Mouse (Mus musculus): ENCODE measurements around the gene Tapbp. TPM values are rescaled to one million over a fixed set of nuclear protein-coding genes. Genes with fewer than 3 reads are reported as not detected.

The Tapbp gene
- polyA plus RNA-seq, 1 experiment from 2014 or later: 29.1 TPM

GRCm38 (mm10) chr17:33924577-33925283 is 9.0 kb downstream of the Tapbp start:
- H3K27ac ChIP-seq (ENCODE audit: low read depth, low read length): peak overlapping the region; percentile 59
- WGBS: 75% methylated on average over 10 of the region's 10 CpGs
- peak; percentile 46 for ATAC-seq (replicated peaks; ENCODE audit: low FRiP score)
- no peak overlapping the region for H3K9ac ChIP-seq (ENCODE audit: low read depth, low read length)
- no peak for DNase-seq (ENCODE audit: low spot score)
- H3K36me3 ChIP-seq (ENCODE audit: control insufficient read depth, insufficient read depth, low read length): peaks cover 9% of the 10 kb centered on the region; the same call in 1 of the 2 replicates
- H3K4me1 ChIP-seq (replicated peaks; ENCODE audit: control insufficient read depth, insufficient read depth, low read length): peaks cover 23% of the 10 kb centered on the region
- H3K27me3 ChIP-seq (replicated peaks; ENCODE audit: control insufficient read depth, insufficient read depth, low read length): no peaks in the 10 kb centered on the region
- H3K4me3 ChIP-seq (ENCODE audit: low read depth, low read length): peak overlapping the region; percentile 7; the same call in 1 of the 2 replicates
- H3K4me2 ChIP-seq: peak overlapping the region; percentile 29
- no peaks in the 10 kb centered on the region for H3K9me3 ChIP-seq (ENCODE audit: control insufficient read depth, low read length)

DNA sequence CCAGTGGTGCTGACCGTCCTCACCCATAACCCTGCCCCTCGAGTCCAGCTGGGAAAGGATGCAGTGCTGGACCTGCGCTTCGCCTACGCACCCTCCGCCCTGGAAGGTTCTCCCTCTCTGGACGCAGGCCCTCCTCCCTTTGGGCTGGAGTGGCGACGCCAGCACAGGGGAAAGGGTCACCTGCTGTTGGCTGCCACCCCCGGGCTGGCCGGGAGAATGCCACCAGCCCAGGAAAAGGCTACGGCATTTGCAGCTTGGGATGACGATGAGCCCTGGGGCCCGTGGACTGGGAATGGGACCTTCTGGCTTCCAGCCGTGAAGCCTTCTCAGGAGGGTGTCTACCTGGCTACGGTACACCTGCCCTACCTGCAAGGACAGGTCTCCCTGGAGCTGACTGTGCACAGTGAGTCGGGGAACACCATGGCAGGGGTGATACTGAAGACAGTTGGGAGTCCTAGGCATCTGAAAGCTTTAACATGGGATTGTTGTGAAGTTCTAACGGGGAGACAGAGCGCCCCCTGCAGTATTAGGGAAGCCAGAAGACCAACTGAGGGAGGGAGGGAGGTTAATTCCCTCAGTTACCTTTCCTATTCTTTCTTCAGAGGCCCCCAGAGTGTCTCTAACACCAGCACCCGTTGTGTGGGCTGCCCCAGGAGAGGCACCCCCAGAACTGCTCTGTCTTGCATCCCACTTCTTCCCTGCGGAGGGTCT is 9.9 kb downstream of the Tapbp start:
- H3K9me3 ChIP-seq (ENCODE audit: control insufficient read depth, low read length): no peaks in the 10 kb centered on the region
- H3K36me3 ChIP-seq (ENCODE audit: control insufficient read depth, insufficient read depth, low read length): peaks cover 9% of the 10 kb centered on the region; the same call in 1 of the 2 replicates
- H3K4me3 ChIP-seq (ENCODE audit: low read depth, low read length): 0 out of 2 replicates have a peak overlapping the region, but pooled peaks have one; percentile 14
- ATAC-seq (replicated peaks; ENCODE audit: low FRiP score) (no peak), DNase-seq (ENCODE audit: low spot score) (no peak)
- H3K27me3 ChIP-seq (replicated peaks; ENCODE audit: control insufficient read depth, insufficient read depth, low read length): no peaks in the 10 kb centered on the region
- H3K27ac ChIP-seq (ENCODE audit: low read depth, low read length): peak overlapping the region; percentile 4; the same call in 1 of the 2 replicates
- peaks cover 25% of the 10 kb centered on the region for H3K4me1 ChIP-seq (replicated peaks; ENCODE audit: control insufficient read depth, insufficient read depth, low read length)
- WGBS: 84% methylated on average over 21 of the region's 21 CpGs
- H3K9ac ChIP-seq (ENCODE audit: low read depth, low read length): no peak overlapping the region
- H3K4me2 ChIP-seq: no peak overlapping the region

GRCm38 (mm10) chr17:33926207-33926932 is 10.7 kb downstream of the Tapbp start:
- no peak overlapping the region for H3K9ac ChIP-seq (ENCODE audit: low read depth, low read length)
- H3K4me1 ChIP-seq (replicated peaks; ENCODE audit: control insufficient read depth, insufficient read depth, low read length): peaks cover 29% of the 10 kb centered on the region
- no peaks in the 10 kb centered on the region for H3K27me3 ChIP-seq (replicated peaks; ENCODE audit: control insufficient read depth, insufficient read depth, low read length)
- H3K4me2 ChIP-seq: no peak overlapping the region; the same call in 1 of the 2 replicates
- no peaks in the 10 kb centered on the region for H3K9me3 ChIP-seq (ENCODE audit: control insufficient read depth, low read length)
- H3K27ac ChIP-seq (ENCODE audit: low read depth, low read length): no peak overlapping the region
- H3K4me3 ChIP-seq (ENCODE audit: low read depth, low read length): 0 out of 2 replicates have a peak overlapping the region, but pooled peaks have one; percentile 14
- no peak for ATAC-seq (replicated peaks; ENCODE audit: low FRiP score)
- DNase-seq (ENCODE audit: low spot score): no peak
- peaks cover 9% of the 10 kb centered on the region; the same call in 1 of the 2 replicates for H3K36me3 ChIP-seq (ENCODE audit: control insufficient read depth, insufficient read depth, low read length)
- WGBS: 81% methylated on average over 17 of the region's 17 CpGs

- H3K27ac ChIP-seq (ENCODE audit: low read depth, low read length): no peak overlapping the region
- no peak for DNase-seq (ENCODE audit: low spot score)
- peak overlapping the region; percentile 92 for H3K9ac ChIP-seq (ENCODE audit: low read depth, low read length)
- H3K4me1 ChIP-seq (replicated peaks; ENCODE audit: control insufficient read depth, insufficient read depth, low read length): peaks cover 30% of the 10 kb centered on the region
- no peak for ATAC-seq (replicated peaks; ENCODE audit: low FRiP score)
- peak overlapping the region; percentile 99 for H3K4me2 ChIP-seq
- H3K4me3 ChIP-seq (ENCODE audit: low read depth, low read length): peak overlapping the region; percentile 91
- WGBS: 57% methylated on average over 21 of the region's 21 CpGs
- H3K36me3 ChIP-seq (ENCODE audit: control insufficient read depth, insufficient read depth, low read length): peaks cover 9% of the 10 kb centered on the region; the same call in 1 of the 2 replicates
- no peaks in the 10 kb centered on the region for H3K9me3 ChIP-seq (ENCODE audit: control insufficient read depth, low read length)
- no peaks in the 10 kb centered on the region for H3K27me3 ChIP-seq (replicated peaks; ENCODE audit: control insufficient read depth, insufficient read depth, low read length)
These were observed 12.7 kb downstream of the Tapbp start for GRCm38 (mm10) chr17:33928251-33928947.

- ATAC-seq (replicated peaks; ENCODE audit: low FRiP score) (peak; percentile 77), DNase-seq (ENCODE audit: low spot score) (peak; percentile 94)
- H3K4me2 ChIP-seq: peak within 1 kb of the TSS; percentile 99
- no peaks in the 10 kb centered on the region for H3K9me3 ChIP-seq (ENCODE audit: control insufficient read depth, low read length)
- H3K27ac ChIP-seq (ENCODE audit: low read depth, low read length): peak within 1 kb of the TSS; percentile 98
- H3K36me3 ChIP-seq (ENCODE audit: control insufficient read depth, insufficient read depth, low read length): peaks cover 11% of the 10 kb centered on the region; the same call in 1 of the 2 replicates
- WGBS: under 1% methylated on average over 75 of the region's 80 CpGs
- peak within 1 kb of the TSS; percentile 92 for H3K9ac ChIP-seq (ENCODE audit: low read depth, low read length)
- peaks cover 19% of the 10 kb centered on the region for H3K4me1 ChIP-seq (replicated peaks; ENCODE audit: control insufficient read depth, insufficient read depth, low read length)
- H3K27me3 ChIP-seq (replicated peaks; ENCODE audit: control insufficient read depth, insufficient read depth, low read length): no peaks in the 10 kb centered on the region
- H3K4me3 ChIP-seq (ENCODE audit: low read depth, low read length): peak within 1 kb of the TSS; percentile 91
These were observed 13.9 kb downstream of the Tapbp start, which contains the start of gene Rgl2 for GRCm38 (mm10) chr17:33929371-33930279. Gene Rgl2, plus strand, starts transcription at chr17:33929543.

- H3K4me1 ChIP-seq (replicated peaks; ENCODE audit: control insufficient read depth, insufficient read depth, low read length): peaks cover 19% of the 10 kb centered on the region
- H3K36me3 ChIP-seq (ENCODE audit: control insufficient read depth, insufficient read depth, low read length): peaks cover 11% of the 10 kb centered on the region; the same call in 1 of the 2 replicates
- peak; percentile 67 for DNase-seq (ENCODE audit: low spot score)
- H3K9me3 ChIP-seq (ENCODE audit: control insufficient read depth, low read length): no peaks in the 10 kb centered on the region
- H3K9ac ChIP-seq (ENCODE audit: low read depth, low read length): peak overlapping the region; percentile 92
- no peaks in the 10 kb centered on the region for H3K27me3 ChIP-seq (replicated peaks; ENCODE audit: control insufficient read depth, insufficient read depth, low read length)
- H3K4me2 ChIP-seq: peak overlapping the region; percentile 99
- WGBS: under 1% methylated on average over 45 of the region's 45 CpGs
- peak overlapping the region; percentile 91 for H3K4me3 ChIP-seq (ENCODE audit: low read depth, low read length)
- ATAC-seq (replicated peaks; ENCODE audit: low FRiP score): peak; percentile 33; the same call in 1 of the 2 replicates
- peak overlapping the region; percentile 98 for H3K27ac ChIP-seq (ENCODE audit: low read depth, low read length)
These were observed 14.8 kb downstream of the Tapbp start for GRCm38 (mm10) chr17:33930280-33931158.

All from liver, embryonic 11.5 days (tissue).